Mouse (Mus musculus) heart, postnatal 14 days (tissue): ENCODE data around the gene Ift80. TPM values are rescaled to one million over a fixed set of nuclear protein-coding genes. Genes with fewer than 3 reads are reported as not detected.
"Not testable (repeated sequence)": the region's sequence is repeated elsewhere in the genome, so short reads cannot be mapped to it uniquely, and the experiment has no call there.

ENCODE experiments used
- DNase-seq, 2 experiments: peaks; one replicate each; pipeline ENCODE4 v3.0.0; 2021 to 2022
- intact Hi-C: fragments of 180-260 bp; cut with DNase I; formaldehyde crosslinking; loops from one replicate; pipeline ENCODE4 v1.15.1; 2025
- long read RNA-seq, 2 experiments: library from polyadenylated mRNA; stranded (forward); transcript quantifications; one replicate each; pipeline ENCODE4 v2.0.0; 2021
- total RNA-seq, 2 experiments: library from RNA; stranded (reverse); gene quantifications; 2 replicates each; pipeline ENCODE4 v1.2.3; 2021

Ift80 gene
- total RNA-seq = 1 to 10 TPM; 7.8 to 8.0 TPM
- long read RNA-seq, experiment 1, full-length matches to known transcripts = 5 of 6 reads
- long read RNA-seq, experiment 1, partial matches to known transcripts = 0 of 6 reads
- long read RNA-seq, experiment 1, other reads (novel, unspliced or antisense) = 1 of 6 reads
- long read RNA-seq, experiment 2, full-length matches to known transcripts = 1 of 4 reads
- long read RNA-seq, experiment 2, partial matches to known transcripts = 2 of 4 reads
- long read RNA-seq, experiment 2, other reads (novel, unspliced or antisense) = 1 of 4 reads

- intact Hi-C loops = no loop called here
- peak; percentile 94 to 96 for DNase-seq
These were observed at the start of gene Ift80, which contains the start of gene Smc4 for GRCm38 (mm10) chr3:69004437-69005337. Gene Ift80, minus strand, starts transcription at chr3:69004570. Gene Smc4, plus strand, starts transcription at chr3:69004738.

- intact Hi-C loops = no loop called here
- no peak for DNase-seq
These were observed 47.5 kb upstream of the Ift80 start for GRCm38 (mm10) chr3:69051894-69052293.

GRCm38 (mm10) chr3:69049011-69049410 lies 44.6 kb upstream of the Ift80 start:
- intact Hi-C loops = no loop called here

GRCm38 (mm10) chr3:69047684-69048083 lies 43.3 kb upstream of the Ift80 start:
- DNase-seq = no peak
- intact Hi-C loops = no loop called here

More at GRCm38 (mm10) chr3:69049011-69049410, 44.6 kb upstream of the Ift80 start:
- DNase-seq = no peak

GRCm38 (mm10) chr3:69046509-69046908 lies 42.1 kb upstream of the Ift80 start:
- DNase-seq = no peak
- intact Hi-C loops = no loop called here

- intact Hi-C loops = no loop called here
These were observed 41.4 kb upstream of the Ift80 start for GRCm38 (mm10) chr3:69045750-69046149.

GRCm38 (mm10) chr3:69045400-69045703 lies 41.0 kb upstream of the Ift80 start:
- DNase-seq = no peak
- intact Hi-C loops = no loop called here

More at GRCm38 (mm10) chr3:69045750-69046149, 41.4 kb upstream of the Ift80 start:
- DNase-seq = no peak

GRCm38 (mm10) chr3:69044645-69045399 lies 40.5 kb upstream of the Ift80 start, which contains the start of gene Trim59:
Gene Trim59, minus strand, starts transcription at chr3:69044755.
- intact Hi-C loops = no loop called here
- peak; percentile 89 to 94 for DNase-seq

GRCm38 (mm10) chr3:69044167-69044591 lies 39.8 kb upstream of the Ift80 start:
- intact Hi-C loops = no loop called here
- no peak for DNase-seq

GRCm38 (mm10) chr3:69041298-69041697 lies 36.9 kb upstream of the Ift80 start:
- intact Hi-C loops = loop anchor here (2.0 kb wide), 1 partner anchor 34 kb away; no protein-coding TSS in a partner anchor
- no peak for DNase-seq

GRCm38 (mm10) chr3:69040105-69040504 lies 35.7 kb upstream of the Ift80 start:
- DNase-seq = no peak
- intact Hi-C loops = loop anchor here (2.0 kb wide), 1 partner anchor 33 kb away; no protein-coding TSS in a partner anchor

- intact Hi-C loops = no loop called here
- no peak for DNase-seq
These were observed 21.9 kb upstream of the Ift80 start for GRCm38 (mm10) chr3:69026133-69026783.

GRCm38 (mm10) chr3:69020764-69021163 lies 16.4 kb upstream of the Ift80 start:
- no peak for DNase-seq
- intact Hi-C loops = no loop called here

- intact Hi-C loops = no loop called here
- DNase-seq = no peak
These were observed 15.9 kb upstream of the Ift80 start for GRCm38 (mm10) chr3:69020285-69020684.

- intact Hi-C loops, DNase-seq: not testable (repeated sequence)
These were observed 14.3 kb upstream of the Ift80 start for GRCm38 (mm10) chr3:69018635-69019034.

GRCm38 (mm10) chr3:69017181-69017580 lies 12.8 kb upstream of the Ift80 start:
- intact Hi-C loops = no loop called here
- DNase-seq = no peak

- intact Hi-C loops = no loop called here
These were observed 4.5 kb upstream of the Ift80 start for GRCm38 (mm10) chr3:69008873-69009272.

GRCm38 (mm10) chr3:69006246-69006760 lies 1.9 kb upstream of the Ift80 start:
- intact Hi-C loops = loop anchor here (2.0 kb wide), 1 partner anchor 34 kb away; no protein-coding TSS in a partner anchor

More at GRCm38 (mm10) chr3:69008873-69009272, 4.5 kb upstream of the Ift80 start:
- DNase-seq = no peak

More at GRCm38 (mm10) chr3:69006246-69006760, 1.9 kb upstream of the Ift80 start:
- no peak for DNase-seq
